Mouse (Mus musculus): ENCODE data around the gene Nfatc4. TPM values are rescaled to one million over a fixed set of nuclear protein-coding genes. Genes with fewer than 3 reads are reported as not detected.

Nfatc4 gene
- polyA plus RNA-seq (2012; rRNA removed) = 2.3 and 2.7 TPM in 2 replicates

GRCm38 (mm10) chr14:55822991-55823762 lies at the start of gene Nfatc4:
Nfatc4 (plus strand) TSS chr14:55823144.
- Histone ChIP-seq H3K27me3 (ENCODE audit: control insufficient read depth, insufficient read depth, low read length) (peaks cover 27% of the 10 kb centered on the region), H3K4me1 (replicated peaks; ENCODE audit: control insufficient read depth, insufficient read depth, low read length) (no peaks in the 10 kb centered on the region), H3K4me3 (ENCODE audit: control insufficient read depth, insufficient read depth, low read length) (no peak within 1 kb of the TSS), H3K36me3 (ENCODE audit: control insufficient read depth, insufficient read depth, low read length) (no peaks in the 10 kb centered on the region), H3K27ac (ENCODE audit: control insufficient read depth, insufficient read depth, low read length) (no peak within 1 kb of the TSS)
- no peak for TF ChIP-seq POLR2A (IDR thresholded peaks at IDR 0.05; ENCODE audit: control insufficient read depth, extremely low read depth, insufficient read depth, low read length, poor library complexity)
- no peak for TF ChIP-seq CTCF (IDR thresholded peaks at IDR 0.05; ENCODE audit: borderline replicate concordance, control insufficient read depth, extremely low read depth, insufficient read depth, low read length, poor library complexity)
- DNase-seq = no peak
- WGBS = 2% methylated on average over 44 of the region's 46 CpGs

- no peak for DNase-seq
- no peak for TF ChIP-seq POLR2A (IDR thresholded peaks at IDR 0.05; ENCODE audit: control insufficient read depth, extremely low read depth, insufficient read depth, low read length, poor library complexity)
- no peak for TF ChIP-seq CTCF (IDR thresholded peaks at IDR 0.05; ENCODE audit: borderline replicate concordance, control insufficient read depth, extremely low read depth, insufficient read depth, low read length, poor library complexity)
- 81% methylated on average over 7 of the region's 7 CpGs for WGBS
- Histone ChIP-seq H3K4me3 (ENCODE audit: control insufficient read depth, insufficient read depth, low read length) (no peak overlapping the region), H3K36me3 (ENCODE audit: control insufficient read depth, insufficient read depth, low read length) (no peaks in the 10 kb centered on the region), H3K27ac (ENCODE audit: control insufficient read depth, insufficient read depth, low read length) (no peak overlapping the region), H3K27me3 (ENCODE audit: control insufficient read depth, insufficient read depth, low read length) (no peaks in the 10 kb centered on the region), H3K4me1 (replicated peaks; ENCODE audit: control insufficient read depth, insufficient read depth, low read length) (no peaks in the 10 kb centered on the region)
Observed at GRCm38 (mm10) chr14:55776711-55777110, 46.2 kb upstream of the Nfatc4 start.

- H3K36me3 ChIP-seq (ENCODE audit: control insufficient read depth, insufficient read depth, low read length) = no peaks in the 10 kb centered on the region
- no peak overlapping the region for H3K27ac ChIP-seq (ENCODE audit: control insufficient read depth, insufficient read depth, low read length)
- DNase-seq = no peak
- H3K27me3 ChIP-seq (ENCODE audit: control insufficient read depth, insufficient read depth, low read length) = no peaks in the 10 kb centered on the region
- no peak overlapping the region for H3K4me3 ChIP-seq (ENCODE audit: control insufficient read depth, insufficient read depth, low read length)
- TF ChIP-seq POLR2A (IDR thresholded peaks at IDR 0.05; ENCODE audit: control insufficient read depth, extremely low read depth, insufficient read depth, low read length, poor library complexity) (no peak), CTCF (IDR thresholded peaks at IDR 0.05; ENCODE audit: borderline replicate concordance, control insufficient read depth, extremely low read depth, insufficient read depth, low read length, poor library complexity) (no peak)
- WGBS = 48% methylated on average over 3 of the region's 3 CpGs
- no peaks in the 10 kb centered on the region for H3K4me1 ChIP-seq (replicated peaks; ENCODE audit: control insufficient read depth, insufficient read depth, low read length)
Observed at GRCm38 (mm10) chr14:55777176-55777575, 45.8 kb upstream of the Nfatc4 start.

- H3K36me3 ChIP-seq (ENCODE audit: control insufficient read depth, insufficient read depth, low read length) = no peaks in the 10 kb centered on the region
- H3K27me3 ChIP-seq (ENCODE audit: control insufficient read depth, insufficient read depth, low read length) = no peaks in the 10 kb centered on the region
- no peak overlapping the region for H3K27ac ChIP-seq (ENCODE audit: control insufficient read depth, insufficient read depth, low read length)
- no peak for DNase-seq
- WGBS = 85% methylated on average over 11 of the region's 11 CpGs
- no peak for TF ChIP-seq CTCF (IDR thresholded peaks at IDR 0.05; ENCODE audit: borderline replicate concordance, control insufficient read depth, extremely low read depth, insufficient read depth, low read length, poor library complexity)
- TF ChIP-seq POLR2A (IDR thresholded peaks at IDR 0.05; ENCODE audit: control insufficient read depth, extremely low read depth, insufficient read depth, low read length, poor library complexity) = no peak
- no peak overlapping the region for H3K4me3 ChIP-seq (ENCODE audit: control insufficient read depth, insufficient read depth, low read length)
- H3K4me1 ChIP-seq (replicated peaks; ENCODE audit: control insufficient read depth, insufficient read depth, low read length) = no peaks in the 10 kb centered on the region
Observed at GRCm38 (mm10) chr14:55777806-55778205, 45.1 kb upstream of the Nfatc4 start.

GRCm38 (mm10) chr14:55778686-55779085 lies 44.3 kb upstream of the Nfatc4 start:
- 97% methylated on average over 15 of the region's 15 CpGs for WGBS
- DNase-seq = no peak
- Histone ChIP-seq H3K27me3 (ENCODE audit: control insufficient read depth, insufficient read depth, low read length) (no peaks in the 10 kb centered on the region), H3K27ac (ENCODE audit: control insufficient read depth, insufficient read depth, low read length) (no peak overlapping the region), H3K4me3 (ENCODE audit: control insufficient read depth, insufficient read depth, low read length) (no peak overlapping the region), H3K4me1 (replicated peaks; ENCODE audit: control insufficient read depth, insufficient read depth, low read length) (no peaks in the 10 kb centered on the region), H3K36me3 (ENCODE audit: control insufficient read depth, insufficient read depth, low read length) (no peaks in the 10 kb centered on the region)
- TF ChIP-seq CTCF (IDR thresholded peaks at IDR 0.05; ENCODE audit: borderline replicate concordance, control insufficient read depth, extremely low read depth, insufficient read depth, low read length, poor library complexity) = no peak
- no peak for TF ChIP-seq POLR2A (IDR thresholded peaks at IDR 0.05; ENCODE audit: control insufficient read depth, extremely low read depth, insufficient read depth, low read length, poor library complexity)

GRCm38 (mm10) chr14:55779656-55780055 lies 43.3 kb upstream of the Nfatc4 start:
- no peak for TF ChIP-seq POLR2A (IDR thresholded peaks at IDR 0.05; ENCODE audit: control insufficient read depth, extremely low read depth, insufficient read depth, low read length, poor library complexity)
- no peak for TF ChIP-seq CTCF (IDR thresholded peaks at IDR 0.05; ENCODE audit: borderline replicate concordance, control insufficient read depth, extremely low read depth, insufficient read depth, low read length, poor library complexity)
- Histone ChIP-seq H3K27ac (ENCODE audit: control insufficient read depth, insufficient read depth, low read length) (no peak overlapping the region), H3K27me3 (ENCODE audit: control insufficient read depth, insufficient read depth, low read length) (no peaks in the 10 kb centered on the region), H3K36me3 (ENCODE audit: control insufficient read depth, insufficient read depth, low read length) (no peaks in the 10 kb centered on the region), H3K4me3 (ENCODE audit: control insufficient read depth, insufficient read depth, low read length) (no peak overlapping the region), H3K4me1 (replicated peaks; ENCODE audit: control insufficient read depth, insufficient read depth, low read length) (no peaks in the 10 kb centered on the region)
- WGBS = 86% methylated on average over 16 of the region's 16 CpGs
- peak; percentile 0 for DNase-seq

All from thymus, adult 2 months (tissue).